Mouse (Mus musculus) retina, embryonic 14.5 days (tissue): Measurements from ENCODE around the gene Kifc3.
A peak's percentile ranks its signal among the peaks of the same experiment; 100 is the strongest.

Source experiments
- DNase-seq: peaks from one replicate; pipeline ENCODE4 v3.0.0-alpha.2; 2015; ENCODE audit warnings: low spot score

Gene Kifc3

DNA sequence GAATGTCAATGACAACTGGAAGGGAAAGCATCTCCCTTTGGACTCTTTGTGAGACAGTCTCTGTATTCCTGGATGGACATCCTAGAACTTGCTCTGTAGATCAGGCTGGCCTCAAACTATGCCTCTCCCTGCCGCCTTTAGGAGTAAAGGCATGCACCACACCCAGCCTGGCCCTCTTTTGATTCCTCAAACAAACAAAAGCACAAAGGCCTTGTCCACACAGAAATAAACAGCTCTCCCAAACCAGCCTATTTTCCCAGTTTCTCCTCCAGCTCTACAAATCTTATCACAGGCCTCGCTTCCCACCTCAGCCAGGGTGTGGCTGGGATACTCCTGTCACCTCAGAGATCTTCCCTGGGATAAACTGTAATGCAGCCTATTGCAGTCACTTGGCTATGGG, 68.4 kb downstream of the Kifc3 start:
- DNase-seq: no peak

DNA sequence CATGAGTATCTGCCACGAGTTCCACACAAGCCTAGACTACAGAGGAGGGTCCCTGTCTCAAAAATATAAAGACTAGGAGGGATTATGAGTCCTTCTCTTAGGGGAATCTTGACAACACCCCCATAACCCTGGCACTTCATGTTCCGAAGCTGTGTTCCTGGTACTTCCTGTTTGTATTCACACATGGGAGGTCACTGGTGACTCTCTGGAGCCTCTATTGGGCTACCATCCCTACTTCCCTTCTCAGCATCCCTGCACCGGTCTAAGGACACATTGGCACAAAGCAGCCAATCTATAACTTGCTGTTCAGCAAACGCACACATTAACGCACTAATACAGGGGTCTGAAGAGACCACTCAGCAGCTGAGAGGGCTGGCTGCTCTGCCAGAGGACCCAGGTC, 70.6 kb downstream of the Kifc3 start:
- DNase-seq: no peak

DNA sequence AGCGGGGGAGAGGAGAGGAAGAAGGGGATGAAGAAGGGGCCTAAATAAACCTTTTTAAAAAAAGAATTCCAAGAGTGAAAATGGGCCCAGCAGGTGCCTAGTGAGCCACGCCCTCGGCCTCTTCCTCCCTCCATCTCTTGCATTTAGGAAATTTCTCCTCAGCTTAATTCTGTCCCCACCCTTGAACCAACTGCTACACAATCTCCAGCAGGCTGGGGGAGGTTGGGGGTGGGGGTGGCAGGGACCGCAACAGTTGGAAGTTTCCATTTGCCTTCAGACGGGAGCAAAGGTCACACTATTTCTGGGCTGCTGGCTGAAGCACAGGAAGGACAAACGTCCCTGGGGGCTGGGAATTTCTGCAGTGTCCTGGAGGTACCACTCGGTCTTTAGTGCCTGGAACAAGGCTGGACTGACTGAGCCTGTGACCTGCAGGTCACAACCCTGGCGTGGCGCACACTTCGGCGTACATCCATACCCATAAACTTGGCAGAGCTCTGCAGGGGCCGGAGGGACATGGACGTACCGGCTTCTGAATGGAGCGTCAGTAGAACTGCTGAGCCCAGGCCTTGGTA, 71.6 kb downstream of the Kifc3 start:
- DNase-seq: no peak

DNA sequence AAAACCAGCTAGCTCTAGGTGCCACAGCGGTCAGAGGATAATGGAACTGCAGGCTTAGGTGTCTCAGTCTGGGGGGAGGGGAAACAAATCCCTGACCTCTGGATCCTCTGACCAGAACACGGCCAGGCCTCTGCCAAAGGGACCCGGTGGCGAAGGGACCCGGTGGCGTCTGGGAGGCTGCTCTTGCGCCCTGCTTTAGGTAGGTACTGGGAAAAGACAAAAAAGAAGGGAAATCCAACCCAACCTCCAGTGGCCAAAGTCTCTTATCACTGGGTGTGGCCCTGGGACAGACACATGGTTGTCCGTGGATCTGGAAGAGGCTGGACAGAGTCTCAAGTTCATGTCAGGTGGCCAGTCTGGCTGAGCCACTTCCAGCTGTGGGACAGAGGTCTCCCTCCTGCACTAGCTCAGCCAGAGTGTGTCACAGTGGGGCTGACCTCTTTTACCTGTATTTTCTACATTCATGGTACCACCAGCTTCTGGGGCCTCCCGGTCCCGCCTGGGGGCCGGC, 73.8 kb downstream of the Kifc3 start:
- DNase-seq: no peak

DNA sequence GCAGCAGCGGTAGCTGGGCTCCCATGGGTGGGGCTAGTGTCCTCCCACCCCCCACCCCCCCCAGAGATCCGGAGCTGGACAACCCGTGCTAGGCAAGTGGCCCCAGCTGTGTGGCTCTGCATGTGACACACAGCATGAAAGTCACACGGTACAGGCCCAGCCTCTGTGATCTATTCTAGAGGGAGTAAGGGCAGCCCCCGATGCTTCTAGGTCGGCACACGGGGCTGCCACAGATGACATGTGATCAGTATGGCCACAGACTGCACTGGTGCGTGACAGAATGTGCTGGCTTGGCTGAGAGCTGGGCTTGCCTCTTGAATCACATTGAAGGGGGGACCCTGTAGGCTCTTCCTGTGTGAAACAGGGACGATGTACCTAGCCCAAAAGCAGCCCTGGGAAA, 75.0 kb downstream of the Kifc3 start:
- DNase-seq: peak; percentile 22

DNA sequence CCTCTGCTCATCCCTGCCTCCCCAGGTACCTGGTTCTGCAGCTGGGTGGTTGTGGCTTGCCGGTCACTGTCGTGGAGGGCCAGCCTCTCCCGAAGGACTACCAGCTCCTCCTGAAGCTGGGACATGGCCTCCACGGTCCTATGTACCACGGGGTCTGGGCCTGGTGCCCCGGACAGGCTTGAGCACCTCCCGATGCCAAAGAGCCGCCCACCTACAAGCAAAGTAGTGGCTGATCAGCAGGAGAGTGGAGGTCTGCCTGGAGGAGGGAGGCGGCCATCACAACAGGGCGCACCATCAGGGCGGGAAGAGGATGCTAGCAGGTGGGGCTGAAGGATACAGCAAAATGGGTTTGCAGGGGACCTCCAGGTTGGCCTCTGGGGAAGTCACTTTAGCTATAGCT, 76.1 kb downstream of the Kifc3 start:
- DNase-seq: no peak

DNA sequence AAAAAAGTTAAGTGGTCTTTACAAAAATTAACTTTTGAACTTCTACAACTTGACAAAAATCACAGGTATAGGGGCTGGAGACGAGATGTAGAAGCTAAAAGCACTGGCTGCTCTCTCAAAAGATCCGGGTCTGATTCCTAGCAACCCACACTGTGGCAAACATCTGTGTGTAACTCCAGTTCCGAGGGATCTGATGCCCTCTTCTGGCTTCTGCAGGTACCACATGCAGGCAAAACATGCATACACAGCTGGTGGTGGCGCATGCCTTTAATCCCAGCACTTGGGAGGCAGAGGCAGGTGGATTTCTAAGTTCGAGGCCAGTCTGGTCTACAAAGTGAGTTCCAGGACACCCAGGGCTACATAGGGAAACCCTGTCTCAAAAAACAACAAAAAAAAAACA, 79.2 kb downstream of the Kifc3 start:
- no peak for DNase-seq

DNA sequence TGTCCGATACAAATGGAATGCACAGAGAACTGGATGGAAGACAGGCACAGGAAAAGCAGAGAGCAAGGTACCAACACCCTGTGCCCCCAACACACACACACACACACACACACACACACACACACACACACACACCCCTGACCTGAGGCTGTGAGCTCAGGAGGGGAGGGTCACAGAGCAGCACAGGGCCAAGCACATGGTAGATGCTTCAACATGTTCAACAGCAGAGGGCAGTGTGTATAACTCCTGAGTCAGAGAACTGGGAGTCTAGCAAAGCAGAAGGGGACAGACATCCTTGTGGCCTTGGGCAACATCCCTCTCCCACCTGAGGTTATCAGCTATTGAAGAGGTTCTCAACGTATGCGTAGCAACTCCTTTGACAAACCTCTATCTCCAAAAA, 88.9 kb downstream of the Kifc3 start:
- peak; percentile 75 for DNase-seq

DNA sequence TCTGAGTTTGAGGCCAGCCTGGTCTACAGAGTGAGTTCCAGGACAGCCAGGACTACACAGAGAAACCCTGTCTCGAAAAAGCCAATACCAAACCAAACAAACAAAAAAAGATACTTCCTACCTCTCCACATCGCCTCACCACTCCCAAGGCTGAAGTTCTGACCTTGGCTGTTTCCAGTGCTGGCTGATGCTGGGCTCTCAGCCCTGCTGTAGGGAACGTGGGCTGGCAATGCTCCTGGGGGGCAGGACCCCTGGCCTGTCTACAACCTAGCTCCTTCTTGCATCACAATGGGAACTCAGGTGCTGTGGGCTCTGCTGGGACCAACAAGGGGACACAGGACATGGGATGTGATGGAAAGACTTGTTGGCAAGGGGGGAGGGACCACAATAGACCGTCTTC, 89.5 kb downstream of the Kifc3 start:
- no peak for DNase-seq

DNA sequence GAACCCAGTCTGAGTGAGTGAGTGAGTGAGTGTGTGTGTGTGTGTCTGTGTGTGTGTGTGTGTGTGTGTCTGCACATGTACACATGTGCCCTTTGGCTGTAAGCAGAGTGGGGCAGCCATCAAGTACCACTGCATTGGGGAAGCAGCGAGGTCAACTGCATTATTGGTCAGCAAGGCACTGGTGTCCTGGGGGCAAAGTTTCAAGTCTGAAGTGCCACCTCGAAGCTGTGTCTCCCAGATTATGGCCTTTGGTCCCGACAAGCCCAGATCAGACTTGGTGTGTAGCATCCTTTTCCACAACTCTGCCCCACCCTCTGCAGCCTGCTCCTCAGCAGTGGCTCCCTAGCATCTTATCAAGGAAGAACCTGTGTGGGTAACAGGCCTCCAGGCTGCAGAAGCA, 90.0 kb downstream of the Kifc3 start:
- no peak for DNase-seq

DNA sequence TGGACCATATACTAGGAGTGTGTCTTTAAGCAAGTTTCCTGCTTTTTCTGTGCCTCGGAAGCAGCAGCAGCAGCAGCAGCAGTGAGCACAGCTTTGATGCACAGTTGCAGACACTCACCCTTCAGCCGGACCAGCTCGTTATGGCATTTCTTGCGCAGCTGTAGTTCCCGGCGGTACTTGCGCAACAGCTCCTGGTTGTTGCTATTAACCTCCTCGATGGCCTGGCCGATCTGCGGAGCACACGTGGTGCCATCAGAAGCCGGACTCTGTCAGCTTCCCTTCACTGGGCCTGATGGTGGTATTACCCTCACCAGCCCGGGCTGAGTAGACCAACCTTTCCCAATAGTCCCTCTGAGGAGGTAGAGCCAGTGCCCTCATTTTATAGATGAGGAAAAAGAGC, 95.3 kb downstream of the Kifc3 start:
- no peak for DNase-seq

DNA sequence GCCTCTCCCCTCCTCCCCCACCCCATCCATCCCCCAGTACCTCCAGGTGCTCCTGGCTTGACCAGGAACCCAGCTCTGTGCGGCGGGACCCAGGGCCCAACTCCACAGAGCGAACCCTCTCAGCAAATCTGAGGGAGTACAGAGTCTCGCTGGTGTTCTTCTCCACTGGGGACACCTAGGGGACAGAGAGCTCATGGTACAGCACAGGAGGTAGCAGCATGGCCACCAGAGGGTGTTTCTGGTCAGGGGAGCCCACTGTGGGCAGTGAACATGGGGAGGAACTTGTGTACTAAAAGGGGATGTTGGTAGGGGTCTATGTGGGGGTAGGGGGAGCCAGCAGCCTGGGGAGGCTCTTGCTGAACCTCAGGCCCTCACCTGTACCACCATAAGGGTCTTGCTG, 100.6 kb downstream of the Kifc3 start:
- peak; percentile 12 for DNase-seq

DNA sequence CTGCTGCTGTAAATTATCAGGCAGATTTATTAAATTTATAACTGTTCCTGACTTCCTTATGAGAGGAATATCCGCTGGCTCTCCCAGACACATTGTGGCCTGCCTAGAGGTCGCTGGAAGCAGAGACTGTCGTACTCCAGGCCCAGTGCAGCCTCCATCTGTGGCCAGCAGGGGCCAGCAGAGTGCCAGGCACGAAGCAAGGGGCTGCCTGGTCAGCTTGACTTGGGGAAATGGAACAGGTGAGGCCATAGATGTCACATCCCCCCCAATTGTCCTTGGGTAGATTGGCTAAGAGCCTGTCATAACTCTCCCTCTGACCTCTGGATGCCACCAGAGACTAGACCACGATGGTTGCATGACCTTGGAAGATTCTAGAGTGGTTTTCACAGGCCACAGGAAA, 103.6 kb downstream of the Kifc3 start:
- peak; percentile 74 for DNase-seq

DNA sequence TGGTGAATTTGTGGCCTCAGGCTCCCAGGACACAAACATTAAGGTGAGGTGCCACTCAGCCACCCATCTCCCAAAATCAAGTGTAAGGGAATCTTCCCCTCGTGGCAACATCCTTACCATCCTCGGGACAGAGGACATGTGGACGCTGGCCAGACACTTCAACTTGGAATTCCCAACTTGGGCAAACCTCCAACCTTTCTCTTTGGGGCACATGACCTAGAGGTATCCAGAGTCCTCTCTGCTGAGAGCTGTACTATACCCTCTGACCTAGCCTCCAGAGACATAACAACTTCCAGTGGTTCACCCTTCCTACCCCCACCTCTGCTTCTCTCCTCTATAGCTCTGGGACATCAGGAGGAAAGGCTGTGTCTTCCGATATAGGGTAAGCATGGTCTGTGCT, 109.0 kb downstream of the Kifc3 start:
- no peak for DNase-seq

DNA sequence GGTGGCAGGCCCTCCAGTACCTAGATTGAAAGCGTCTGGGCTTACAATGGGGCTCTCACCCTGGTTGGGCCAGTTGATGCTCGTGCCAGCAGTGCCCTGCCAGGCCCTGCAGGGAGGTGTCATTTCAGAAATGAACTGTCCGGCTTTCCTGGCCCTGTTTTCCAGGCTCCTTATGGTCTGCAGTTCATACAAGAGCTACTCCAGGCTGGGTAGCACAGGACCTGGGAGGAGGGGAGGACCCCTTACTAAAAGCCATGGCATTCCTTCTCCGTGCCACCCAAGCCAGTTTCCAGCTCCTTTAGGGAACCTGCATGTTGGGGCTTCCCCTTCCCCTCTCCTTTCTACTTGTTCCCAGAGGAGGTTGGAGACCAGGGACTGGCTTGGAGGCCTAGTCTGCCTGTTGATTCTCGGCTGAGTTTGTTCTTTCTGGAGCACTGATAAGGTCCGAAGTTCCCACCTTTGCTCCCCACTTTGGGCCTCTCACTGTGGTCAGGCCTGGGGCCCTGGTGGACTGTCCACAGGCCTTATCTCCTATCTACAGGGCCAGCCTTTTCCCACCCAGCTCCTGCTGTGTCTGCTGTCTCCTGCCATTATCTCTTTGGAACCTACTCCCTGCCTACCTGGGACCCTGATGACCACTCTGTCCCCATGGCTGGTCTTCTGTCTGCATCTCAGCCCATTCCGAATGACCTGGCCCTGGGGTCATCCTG, 117.0 kb downstream of the Kifc3 start:
- no peak for DNase-seq

DNA sequence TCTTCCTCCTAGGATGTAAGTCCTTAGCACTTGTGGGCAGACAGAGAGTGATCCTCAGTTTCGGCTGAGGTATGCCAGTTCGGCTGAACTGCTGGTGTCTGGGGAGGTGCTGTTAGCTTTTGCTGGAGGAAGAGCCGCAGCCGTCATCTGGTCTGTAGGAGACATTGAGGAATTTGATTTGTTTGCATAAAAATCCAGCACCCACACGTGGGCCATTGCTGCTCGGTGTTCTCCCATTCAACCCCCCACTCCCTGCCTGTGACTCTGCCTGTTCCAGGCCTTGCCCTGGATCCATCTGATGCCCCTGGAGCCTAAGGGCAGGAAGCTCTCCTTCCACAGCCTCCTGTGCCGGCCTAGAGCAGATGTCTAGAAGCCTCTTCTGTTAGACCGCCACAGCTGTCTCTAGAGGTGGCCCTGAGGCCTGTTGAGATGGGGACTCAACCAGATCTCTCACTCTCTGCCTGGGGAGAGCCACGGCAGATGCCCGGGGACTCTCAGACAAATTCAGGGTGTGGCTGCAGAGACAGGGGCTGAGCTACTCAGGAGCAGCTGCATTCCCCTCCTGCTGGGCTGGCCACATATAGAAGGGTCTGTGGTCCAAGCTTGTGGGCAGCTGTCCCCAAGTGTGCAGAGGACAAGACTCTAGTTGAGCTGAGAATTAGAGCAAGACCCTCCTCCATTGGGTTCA, 117.7 kb downstream of the Kifc3 start:
- DNase-seq: no peak

DNA sequence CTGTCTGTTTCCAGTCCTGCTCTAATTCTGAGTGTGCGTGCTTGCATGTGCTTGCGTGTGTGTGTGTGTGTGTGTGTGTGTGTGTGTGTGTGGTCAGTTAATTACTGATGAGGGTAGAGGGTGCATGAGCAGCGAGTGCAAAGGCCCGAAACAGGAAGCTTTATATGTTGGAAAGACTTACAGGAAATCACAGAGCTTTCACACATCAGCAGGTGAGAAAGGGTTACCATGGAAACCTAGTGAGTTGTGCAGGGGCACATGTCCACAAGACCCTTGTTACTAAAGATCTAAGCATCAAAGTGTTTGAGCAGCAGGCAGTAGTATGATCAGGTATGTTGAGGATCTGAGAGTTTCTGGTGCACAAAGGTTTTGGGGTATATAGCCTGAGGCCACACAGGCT, 118.4 kb downstream of the Kifc3 start:
- DNase-seq: no peak

DNA sequence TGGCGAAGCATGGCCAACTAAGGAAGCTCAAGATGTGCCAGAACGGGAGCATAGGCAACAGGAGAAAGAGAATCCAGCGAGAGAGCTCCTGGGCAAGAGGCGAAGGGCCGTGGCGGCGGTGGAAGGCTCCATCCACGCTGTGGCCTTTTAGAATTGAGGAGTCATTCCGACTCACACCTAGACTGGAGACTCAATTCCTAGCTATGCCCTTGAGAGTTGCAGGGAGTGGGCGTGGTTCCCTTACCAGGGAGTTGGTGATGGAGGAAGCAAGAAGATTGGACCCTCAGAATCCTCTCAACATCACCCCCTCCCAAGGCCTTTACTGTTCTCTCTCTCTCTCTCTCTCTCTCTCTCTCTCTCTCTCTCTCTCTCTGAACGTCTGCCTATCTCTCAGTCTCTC, 121.0 kb downstream of the Kifc3 start:
- no peak for DNase-seq

DNA sequence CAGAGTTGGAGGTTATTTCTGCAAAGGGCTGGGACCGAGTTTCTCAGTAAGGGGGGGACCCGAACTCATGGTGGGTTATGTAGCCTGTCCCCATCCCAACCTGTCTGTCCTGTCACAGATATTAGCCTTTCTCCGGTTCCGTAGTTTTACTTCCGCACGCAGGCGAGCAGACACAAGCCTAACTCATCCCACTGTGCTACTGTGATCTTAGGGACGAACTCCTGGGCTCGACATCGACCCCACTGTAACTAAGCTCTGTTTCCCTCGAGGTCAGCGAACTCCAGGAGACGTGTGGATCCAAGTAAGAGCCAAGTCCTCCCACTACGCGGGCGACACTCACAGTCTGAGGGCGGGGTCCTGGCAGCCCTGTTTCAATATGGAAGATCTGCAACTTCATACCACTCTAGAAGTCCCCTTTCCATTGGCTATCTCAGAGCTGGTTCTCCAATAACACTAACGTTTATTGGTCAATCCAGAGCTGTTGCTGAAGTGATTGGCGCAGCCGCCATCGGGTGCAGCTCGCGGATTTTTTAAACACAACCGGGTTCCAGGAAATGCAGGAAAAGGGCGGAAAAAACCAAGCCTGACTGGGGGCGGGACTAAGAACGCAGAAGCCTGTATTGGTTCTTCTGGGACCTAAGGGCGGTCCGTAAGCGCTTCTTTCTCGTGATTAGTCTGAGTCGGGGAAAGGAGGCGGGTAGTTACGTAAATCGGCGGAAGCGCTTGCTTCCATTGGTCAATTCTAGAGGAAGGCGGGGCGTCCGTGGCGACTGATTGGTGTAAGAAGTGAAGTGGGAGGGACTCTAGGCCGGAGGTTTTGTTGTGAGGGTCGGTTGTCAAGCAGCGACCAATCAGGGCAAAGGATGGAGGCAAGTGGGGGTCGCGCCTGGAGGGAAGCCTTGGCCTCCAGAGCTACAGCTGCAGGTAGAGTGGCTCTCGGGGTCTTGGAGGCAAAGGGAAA, 122.0 kb downstream of the Kifc3 start, which contains the start of gene Katnb1:
TSS of gene Katnb1 (plus strand) at position 806 of the 961 bp plus-strand sequence.
- peak; percentile 100 for DNase-seq

DNA sequence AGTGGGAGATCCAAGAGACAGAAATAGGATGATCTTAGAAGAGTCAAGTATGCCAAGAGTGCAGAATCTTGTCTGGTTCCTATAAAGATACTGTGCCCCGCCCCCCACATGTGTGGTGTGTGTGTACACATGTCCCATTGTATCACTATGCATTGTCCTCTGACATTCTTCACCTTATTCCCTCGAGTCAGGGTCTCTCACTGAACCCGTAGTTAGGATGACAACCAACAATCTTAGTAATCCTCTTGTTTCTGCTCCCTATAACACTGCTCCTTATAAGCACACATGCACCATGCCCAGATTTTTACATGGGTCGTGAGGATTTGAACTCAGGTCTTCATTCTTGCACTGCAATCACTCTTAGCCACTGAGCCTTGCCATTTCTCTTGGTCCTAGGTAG, 123.3 kb downstream of the Kifc3 start:
- no peak for DNase-seq

DNA sequence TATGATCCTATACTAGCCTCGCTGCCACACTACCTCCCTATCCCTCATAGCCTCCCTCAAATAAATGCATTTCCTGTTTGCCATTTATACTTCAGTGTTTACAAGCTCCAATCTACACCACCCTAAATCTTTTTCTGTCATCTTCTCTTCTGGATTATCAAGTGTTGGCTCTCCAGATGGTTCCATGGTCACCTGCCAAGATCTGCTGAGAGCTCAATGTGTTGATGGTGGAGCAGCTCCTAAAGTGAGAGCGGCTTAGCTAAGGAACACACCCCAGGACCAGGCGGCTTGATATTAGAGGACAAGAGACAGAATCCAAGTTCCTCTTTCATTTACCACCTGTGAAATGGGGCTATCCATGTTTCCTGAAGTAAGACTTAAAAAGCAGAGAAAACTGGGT, 124.6 kb downstream of the Kifc3 start:
- DNase-seq: no peak

DNA sequence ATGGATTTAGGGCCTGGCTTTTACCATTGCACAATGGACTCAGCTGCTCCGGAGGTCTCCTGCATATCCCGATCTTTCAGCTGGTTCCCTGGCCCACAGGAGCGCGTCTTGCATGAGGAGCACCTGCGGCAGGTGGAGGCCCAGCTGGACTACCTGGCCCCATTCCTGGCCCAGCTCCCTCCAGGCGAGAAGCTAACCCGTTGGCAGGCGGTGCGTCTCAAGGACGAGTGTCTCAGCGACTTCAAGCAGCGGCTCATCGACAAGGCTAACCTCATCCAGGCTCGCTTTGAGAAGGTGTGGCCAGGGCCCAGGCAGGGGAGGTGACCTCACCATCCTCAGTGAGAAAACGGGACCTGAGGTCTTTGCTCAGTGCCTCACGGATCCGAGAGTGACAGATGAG, 126.5 kb downstream of the Kifc3 start:
- DNase-seq: no peak
